ENCODE assay signal across 31 mouse cellular contexts in genomic region chr6:102725751-102726150, GRCm38 (mm10).
"Had no signal": no experiment of that assay in that cellular context is flagged by ENCODE, and none has a peak within 500 bp of the region (broad histone marks: within the 10 kb centered on the region; RNA-seq: fewer than 3 reads in every experiment).

No protein-coding gene starts in this region.

- H3K4me1 ChIP-seq: limb, embryonic 10.5 days; limb, embryonic 12.5 days; limb, embryonic 13.5 days; limb, embryonic 15.5 days; liver, embryonic 12.5 days; liver, embryonic 13.5 days; liver, embryonic 15.5 days; lung, embryonic 15.5 days; megakaryocyte, embryonic 14.5 days; midbrain, embryonic 10.5 days; midbrain, embryonic 12.5 days; midbrain, embryonic 13.5 days; midbrain, embryonic 15.5 days; neural tube, embryonic 12.5 days had no signal

- H3K4me3 ChIP-seq: limb, embryonic 10.5 days; limb, embryonic 12.5 days; limb, embryonic 13.5 days; limb, embryonic 15.5 days; liver, embryonic 12.5 days; liver, embryonic 13.5 days; liver, embryonic 15.5 days; lung, embryonic 15.5 days; megakaryocyte, embryonic 14.5 days; midbrain, embryonic 10.5 days; midbrain, embryonic 12.5 days; midbrain, embryonic 13.5 days; midbrain, embryonic 15.5 days; myocyte; neural tube, embryonic 12.5 days had no signal

- H3K27me3 ChIP-seq: limb, embryonic 12.5 days; limb, embryonic 13.5 days; limb, embryonic 15.5 days; liver, embryonic 12.5 days; liver, embryonic 13.5 days; liver, embryonic 15.5 days; lung, embryonic 15.5 days; megakaryocyte, embryonic 14.5 days; midbrain, embryonic 12.5 days; midbrain, embryonic 13.5 days; midbrain, embryonic 15.5 days; neural tube, embryonic 12.5 days had no signal

- DNase-seq: left cerebral cortex, postnatal 4 days; liver; liver, embryonic 13.5 days; liver, postnatal 0 days; lung, adult 18-20 months; lung, embryonic 14.5 days; lung, postnatal 10 days; lung, postnatal 14 days; lung, postnatal 36 days; lung, postnatal 4 days; midbrain, embryonic 14.5 days had no signal

- H3K9me3 ChIP-seq: limb, embryonic 10.5 days; limb, embryonic 12.5 days; limb, embryonic 13.5 days; limb, embryonic 15.5 days; liver, embryonic 12.5 days; liver, embryonic 13.5 days; liver, embryonic 15.5 days; lung, embryonic 15.5 days; megakaryocyte, embryonic 14.5 days; midbrain, embryonic 10.5 days; midbrain, embryonic 12.5 days; midbrain, embryonic 13.5 days; midbrain, embryonic 15.5 days; neural tube, embryonic 12.5 days had no signal

- ATAC-seq: liver, embryonic 12.5 days; liver, postnatal 0 days; lung, postnatal 0 days; midbrain, embryonic 13.5 days; midbrain, embryonic 15.5 days; midbrain, embryonic 16.5 days had no signal

- H3K27ac ChIP-seq: limb, embryonic 10.5 days; limb, embryonic 12.5 days; limb, embryonic 13.5 days; limb, embryonic 15.5 days; liver, embryonic 12.5 days; liver, embryonic 13.5 days; liver, embryonic 14.5 days; liver, embryonic 15.5 days; lung, embryonic 15.5 days; macrophage; midbrain, embryonic 10.5 days; midbrain, embryonic 12.5 days; midbrain, embryonic 13.5 days; midbrain, embryonic 15.5 days; neural tube, embryonic 12.5 days had no signal

- H3K9ac ChIP-seq: limb, embryonic 12.5 days; limb, embryonic 13.5 days; limb, embryonic 15.5 days; liver, embryonic 12.5 days; liver, embryonic 13.5 days; liver, embryonic 14.5 days; liver, embryonic 15.5 days; liver, postnatal 0 days; lung, embryonic 14.5 days; lung, embryonic 15.5 days; midbrain, embryonic 12.5 days; midbrain, embryonic 13.5 days; midbrain, embryonic 15.5 days; neural tube, embryonic 12.5 days had no signal

- H3K4me2 ChIP-seq: limb, embryonic 12.5 days; limb, embryonic 13.5 days; limb, embryonic 15.5 days; liver, embryonic 11.5 days; liver, embryonic 12.5 days; liver, embryonic 13.5 days; liver, embryonic 15.5 days; lung, embryonic 14.5 days; lung, embryonic 15.5 days; midbrain, embryonic 11.5 days; midbrain, embryonic 12.5 days; midbrain, embryonic 13.5 days; midbrain, embryonic 15.5 days; neural tube, embryonic 12.5 days had no signal

- H3K36me3 ChIP-seq: limb, embryonic 10.5 days; limb, embryonic 12.5 days; limb, embryonic 13.5 days; limb, embryonic 15.5 days; liver, embryonic 12.5 days; liver, embryonic 13.5 days; liver, embryonic 15.5 days; lung, embryonic 15.5 days; midbrain, embryonic 10.5 days; midbrain, embryonic 12.5 days; midbrain, embryonic 13.5 days; midbrain, embryonic 15.5 days; neural tube, embryonic 12.5 days had no signal
